Mouse (Mus musculus): ENCODE measurements around the gene Espnl. TPM values are rescaled to one million over a fixed set of nuclear protein-coding genes. Genes with fewer than 3 reads are reported as not detected.

Gene Espnl
- total RNA-seq (2014; fragmentation: Nextera tagmentation) (0.26 and 0.37 TPM in 2 replicates), total RNA-seq (2017) (0.15 TPM in 1 of 2 replicates, not detected in the other)

GRCm38 (mm10) chr1:91321760-91322438 lies at the start of gene Espnl:
TSS of gene Espnl (plus strand) at chr1:91322075.
- peak; percentile 76 for ATAC-seq (replicated peaks; ENCODE audit: low FRiP score, low TSS enrichment, poor library complexity, severe bottlenecking)

- ATAC-seq (replicated peaks; ENCODE audit: low FRiP score, low TSS enrichment, poor library complexity, severe bottlenecking), result no peak
These were observed 49.6 kb upstream of the Espnl start for GRCm38 (mm10) chr1:91272260-91272659.

GRCm38 (mm10) chr1:91276581-91276980 lies 45.3 kb upstream of the Espnl start:
- ATAC-seq (replicated peaks; ENCODE audit: low FRiP score, low TSS enrichment, poor library complexity, severe bottlenecking), result no peak

- ATAC-seq (replicated peaks; ENCODE audit: low FRiP score, low TSS enrichment, poor library complexity, severe bottlenecking), result 0 out of 2 replicates have a peak, but pooled peaks have one; percentile 34
These were observed 44.4 kb upstream of the Espnl start for GRCm38 (mm10) chr1:91277480-91277879.

- ATAC-seq (replicated peaks; ENCODE audit: low FRiP score, low TSS enrichment, poor library complexity, severe bottlenecking), result no peak
These were observed 43.3 kb upstream of the Espnl start for GRCm38 (mm10) chr1:91278410-91279119.

GRCm38 (mm10) chr1:91279126-91279525 lies 42.7 kb upstream of the Espnl start:
- ATAC-seq (replicated peaks; ENCODE audit: low FRiP score, low TSS enrichment, poor library complexity, severe bottlenecking), result no peak

GRCm38 (mm10) chr1:91282582-91282981 lies 39.3 kb upstream of the Espnl start:
- no peak for ATAC-seq (replicated peaks; ENCODE audit: low FRiP score, low TSS enrichment, poor library complexity, severe bottlenecking)

- no peak for ATAC-seq (replicated peaks; ENCODE audit: low FRiP score, low TSS enrichment, poor library complexity, severe bottlenecking)
These were observed 32.5 kb upstream of the Espnl start for GRCm38 (mm10) chr1:91289375-91289774.

GRCm38 (mm10) chr1:91292101-91292825 lies 29.6 kb upstream of the Espnl start:
- ATAC-seq (replicated peaks; ENCODE audit: low FRiP score, low TSS enrichment, poor library complexity, severe bottlenecking), result no peak

- no peak for ATAC-seq (replicated peaks; ENCODE audit: low FRiP score, low TSS enrichment, poor library complexity, severe bottlenecking)
These were observed 26.3 kb upstream of the Espnl start for GRCm38 (mm10) chr1:91295544-91295943.

- ATAC-seq (replicated peaks; ENCODE audit: low FRiP score, low TSS enrichment, poor library complexity, severe bottlenecking), result peak; percentile 98
These were observed 23.8 kb upstream of the Espnl start, which contains the start of gene Scly for GRCm38 (mm10) chr1:91297799-91298744. TSS of gene Scly (plus strand) at chr1:91298338.

- ATAC-seq (replicated peaks; ENCODE audit: low FRiP score, low TSS enrichment, poor library complexity, severe bottlenecking), result no peak
These were observed 22.7 kb upstream of the Espnl start for GRCm38 (mm10) chr1:91299026-91299706.

GRCm38 (mm10) chr1:91299707-91300426 lies 22.0 kb upstream of the Espnl start:
- peak; percentile 33; the same call in 1 of the 2 replicates for ATAC-seq (replicated peaks; ENCODE audit: low FRiP score, low TSS enrichment, poor library complexity, severe bottlenecking)

GRCm38 (mm10) chr1:91301206-91301920 lies 20.5 kb upstream of the Espnl start:
- ATAC-seq (replicated peaks; ENCODE audit: low FRiP score, low TSS enrichment, poor library complexity, severe bottlenecking), result no peak

GRCm38 (mm10) chr1:91302021-91302420 lies 19.9 kb upstream of the Espnl start:
- ATAC-seq (replicated peaks; ENCODE audit: low FRiP score, low TSS enrichment, poor library complexity, severe bottlenecking), result no peak

GRCm38 (mm10) chr1:91304621-91305020 lies 17.3 kb upstream of the Espnl start:
- ATAC-seq (replicated peaks; ENCODE audit: low FRiP score, low TSS enrichment, poor library complexity, severe bottlenecking), result no peak

GRCm38 (mm10) chr1:91309366-91310085 lies 12.3 kb upstream of the Espnl start:
- ATAC-seq (replicated peaks; ENCODE audit: low FRiP score, low TSS enrichment, poor library complexity, severe bottlenecking), result no peak

Measured in megakaryocyte-erythroid progenitor cell, adult 5-6 weeks (primary cell).